Mouse (Mus musculus): ENCODE results near the gene Gm17571. TPM values are rescaled to one million over a fixed set of nuclear protein-coding genes. Genes with fewer than 3 reads are reported as not detected.

Gm17571 gene
- total and polyA plus RNA-seq, 3 experiments: not detected

DNA sequence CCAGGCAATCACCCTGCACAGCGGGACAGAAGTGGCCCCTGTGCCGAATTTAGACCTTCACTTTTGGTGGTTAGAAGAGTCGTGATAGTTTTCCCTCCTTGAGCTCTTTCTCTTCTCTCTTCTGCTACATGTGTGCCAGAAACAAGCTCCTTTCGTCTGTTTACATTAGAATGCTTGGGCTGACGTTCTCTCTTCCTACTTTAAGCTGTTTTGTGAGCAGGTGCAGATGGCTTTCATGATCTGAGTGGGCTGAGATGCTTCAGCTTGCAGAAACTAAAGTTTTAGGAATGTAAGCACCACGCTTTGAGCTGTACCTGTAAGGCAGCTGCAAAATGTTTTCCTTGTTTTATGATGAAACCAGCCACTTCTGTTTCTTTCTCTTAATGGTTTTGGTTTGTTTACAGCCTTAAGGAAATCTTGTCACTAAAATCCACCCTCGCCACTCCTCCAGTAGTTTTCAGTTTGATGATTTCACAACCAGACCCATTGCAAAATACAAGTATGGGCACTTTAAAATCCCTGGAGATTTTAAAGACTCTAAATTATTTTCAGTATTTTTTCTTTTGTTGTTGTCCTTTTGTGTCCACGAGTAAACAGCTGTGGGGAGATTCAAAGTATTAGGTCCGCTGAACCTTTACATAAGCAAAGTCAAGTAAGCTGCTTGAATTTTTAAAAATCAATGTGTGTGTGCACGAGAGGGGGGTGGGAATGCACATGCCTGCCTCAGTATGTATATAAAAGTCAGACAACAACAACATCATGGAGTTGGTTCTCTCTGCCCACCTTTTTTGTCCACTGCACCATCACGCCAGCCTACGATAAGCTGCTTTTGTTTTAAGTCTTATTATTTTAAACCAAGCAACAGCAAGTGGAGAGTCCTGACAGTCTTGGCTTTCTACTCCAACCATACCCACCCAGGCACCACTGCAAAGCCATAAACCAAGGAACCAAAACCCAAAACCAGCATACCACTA, 38.0 kb upstream of the Gm17571 start:
- Histone ChIP-seq H3K79me2 (ENCODE audit: control insufficient read depth, insufficient read depth, low read length, poor library complexity) (no peaks in the 10 kb centered on the region), H3K4me1 (ENCODE audit: control insufficient read depth in 1 of 2, insufficient read depth in 2 of 2, low read length in 2 of 2) (no peaks in the 10 kb centered on the region), H3K27ac (ENCODE audit: control insufficient read depth, low read depth, low read length) (no peak overlapping the region), H3K36me3 (ENCODE audit: control insufficient read depth in 1 of 2, insufficient read depth in 2 of 2, low read length in 2 of 2) (no peaks in the 10 kb centered on the region), H3K4me3 (ENCODE audit: control insufficient read depth in 1 of 2, insufficient read depth in 1 of 2, low read depth in 2 of 2, low read length in 2 of 2) (no peak overlapping the region), H3K9ac (ENCODE audit: control insufficient read depth, low read depth, low read length, poor library complexity, severe bottlenecking) (no peak overlapping the region), H3K9me3 (replicated peaks; ENCODE audit: insufficient read depth, low read length) (no peaks in the 10 kb centered on the region), H3K27me3 (ENCODE audit: control insufficient read depth in 1 of 2, insufficient read depth in 2 of 2, low read length in 2 of 2) (peaks cover 0 to 3% of the 10 kb centered on the region in 2 experiments; a peak in 2 of 4 replicates)
- no peak for DNase-seq (ENCODE audit: low read depth, low spot score)
- TF ChIP-seq MYB (IDR thresholded peaks at IDR 0.05; ENCODE audit: low read depth, low read length): no peak
- TF ChIP-seq BHLHE40 (IDR thresholded peaks at IDR 0.05; ENCODE audit: borderline replicate concordance, low read depth, low read length): no peak
- TF ChIP-seq ZMIZ1 (IDR thresholded peaks at IDR 0.05; ENCODE audit: low read depth, low read length): no peak
- TF ChIP-seq E2F4 (IDR thresholded peaks at IDR 0.05; ENCODE audit: borderline replicate concordance, low read depth, low read length): no peak
- TF ChIP-seq ZC3H11A (IDR thresholded peaks at IDR 0.05; ENCODE audit: low read depth, low read length): no peak
- TF ChIP-seq ZNF384 (IDR thresholded peaks at IDR 0.05; ENCODE audit: low read depth, low read length): no peak
- no peak for TF ChIP-seq NRF1 (IDR thresholded peaks at IDR 0.05; ENCODE audit: insufficient read depth, low read depth, low read length, poor library complexity, severe bottlenecking)
- no peak for TF ChIP-seq GABPA (IDR thresholded peaks at IDR 0.05; ENCODE audit: low read depth, low read length)
- TF ChIP-seq EP300 (IDR thresholded peaks at IDR 0.05; ENCODE audit: low read depth in 1 of 2, low read length in 2 of 2): no peak
- no peak for TF ChIP-seq MEF2A (IDR thresholded peaks at IDR 0.05; ENCODE audit: extremely low read depth, insufficient replicate concordance, low read depth, low read length, poor library complexity, severe bottlenecking)
- TF ChIP-seq ETS1 (IDR thresholded peaks at IDR 0.05; ENCODE audit: low read depth, low read length): no peak
- TF ChIP-seq POLR2AphosphoS5 (IDR thresholded peaks at IDR 0.05; ENCODE audit: borderline replicate concordance, low read depth, low read length): no peak
- no peak for TF ChIP-seq CHD2 (IDR thresholded peaks at IDR 0.05; ENCODE audit: low read length)
- no peak for TF ChIP-seq UBTF (IDR thresholded peaks at IDR 0.05; ENCODE audit: borderline replicate concordance, insufficient read depth, low read depth, low read length)
- no peak for TF ChIP-seq HCFC1 (IDR thresholded peaks at IDR 0.05; ENCODE audit: low read depth, low read length)
- TF ChIP-seq SMC3 (IDR thresholded peaks at IDR 0.05; ENCODE audit: low read depth, low read length): no peak

Measured in MEL (cell line).